Mouse (Mus musculus) stomach, postnatal 0 days (tissue): ENCODE results near the gene Als2.

Experiments
- CTCF ChIP-seq: IDR thresholded peaks from 2 replicates; pipeline ENCODE4 v1.5.1; 2016; ENCODE audit warnings: antibody characterized with exemption, low read depth, mild to moderate bottlenecking, moderate library complexity
- EP300 ChIP-seq: optimal IDR thresholded peaks from 2 replicates; pipeline ENCODE3; 2016; ENCODE audit warnings: antibody characterized with exemption

DNA sequence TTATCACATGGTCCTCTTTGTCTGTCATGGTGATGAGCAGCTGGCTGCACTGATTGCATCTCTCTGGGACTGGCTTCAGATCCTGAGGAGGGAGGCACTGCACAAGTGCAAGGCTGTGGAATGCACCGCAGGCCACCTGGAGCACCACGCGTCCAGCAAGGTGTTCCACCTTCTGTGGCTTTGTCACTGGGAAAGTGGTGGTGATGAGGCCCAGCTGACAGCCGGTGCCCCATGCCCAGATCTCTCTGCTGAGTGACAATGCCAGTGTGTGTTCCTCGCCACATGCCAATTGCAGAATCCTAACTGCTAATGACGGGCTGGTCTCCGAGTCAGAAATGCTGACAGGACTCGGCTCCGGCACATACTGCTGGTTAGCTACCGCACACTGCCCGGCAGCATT lies 21.6 kb downstream of the Als2 start:
- TF ChIP-seq CTCF (no peak), EP300 (no peak)
